Mouse (Mus musculus): ENCODE data around the gene Apobec4. TPM values are rescaled to one million over a fixed set of nuclear protein-coding genes. Genes with fewer than 3 reads are reported as not detected.
A peak's percentile ranks its signal among the peaks of the same experiment; 100 is the strongest.
"Not testable (repeated sequence)": the region's sequence is repeated elsewhere in the genome, so short reads cannot be mapped to it uniquely, and the experiment has no call there.

Apobec4 gene
- polyA plus RNA-seq, 1 experiment from 2014 or later = not detected

GRCm38 (mm10) chr1:152771016-152771415, 20.7 kb downstream of the Apobec4 start:
- Histone ChIP-seq H3K27ac (replicated peaks) (no peak overlapping the region), H3K4me3 (no peak overlapping the region), H3K27me3 (replicated peaks; ENCODE audit: low read depth, poor library complexity, severe bottlenecking) (no peaks in the 10 kb centered on the region), H3K9me3 (no peaks in the 10 kb centered on the region), H3K4me1 (peaks cover 3% of the 10 kb centered on the region; the same call in 1 of the 2 replicates), H3K36me3 (replicated peaks) (peaks cover 71% of the 10 kb centered on the region)
- 86% methylated on average over 9 of the region's 9 CpGs for WGBS
- no peak for DNase-seq (ENCODE audit: low spot score)

GRCm38 (mm10) chr1:152774601-152775000, 24.2 kb downstream of the Apobec4 start:
- peaks cover 68% of the 10 kb centered on the region for H3K36me3 ChIP-seq (replicated peaks)
- not testable (repeated sequence) for H3K4me3 ChIP-seq; H3K27ac ChIP-seq (replicated peaks); DNase-seq (ENCODE audit: low spot score); H3K9me3 ChIP-seq; H3K4me1 ChIP-seq; H3K27me3 ChIP-seq (replicated peaks; ENCODE audit: low read depth, poor library complexity, severe bottlenecking)
- 94% methylated on average over 3 of the region's 3 CpGs for WGBS

- Histone ChIP-seq H3K27me3 (replicated peaks; ENCODE audit: low read depth, poor library complexity, severe bottlenecking) (no peaks in the 10 kb centered on the region), H3K36me3 (replicated peaks) (peaks cover 25% of the 10 kb centered on the region), H3K27ac (replicated peaks) (no peak overlapping the region), H3K4me3 (no peak overlapping the region), H3K4me1 (no peaks in the 10 kb centered on the region), H3K9me3 (no peaks in the 10 kb centered on the region)
- WGBS = 38% methylated on average over 10 of the region's 10 CpGs
- DNase-seq (ENCODE audit: low spot score) = peak; percentile 72
These were observed 28.9 kb downstream of the Apobec4 start for GRCm38 (mm10) chr1:152779071-152779737.

DNA sequence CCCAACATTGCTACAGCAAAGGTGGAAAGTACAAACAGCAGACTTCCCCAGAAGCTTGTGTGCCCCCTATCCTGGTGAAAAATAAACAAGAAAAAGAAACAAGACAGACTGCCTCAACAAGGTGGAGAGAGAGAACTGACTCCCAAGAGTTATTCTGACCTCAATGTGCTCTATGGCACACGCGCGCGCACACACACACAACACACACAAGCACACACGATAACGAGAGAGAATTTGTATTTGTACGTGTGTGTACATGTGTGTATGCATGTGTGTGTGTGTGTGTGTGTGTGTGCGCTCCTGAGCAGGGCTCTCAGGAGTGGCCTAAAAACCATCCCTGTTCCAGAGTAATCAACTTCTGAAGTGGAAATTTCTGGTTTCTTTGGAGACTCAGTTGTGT, 34.3 kb downstream of the Apobec4 start:
- DNase-seq (ENCODE audit: low spot score) = no peak
- Histone ChIP-seq H3K27me3 (replicated peaks; ENCODE audit: low read depth, poor library complexity, severe bottlenecking) (no peaks in the 10 kb centered on the region), H3K4me1 (peaks cover 13% of the 10 kb centered on the region), H3K4me3 (no peak overlapping the region), H3K36me3 (replicated peaks) (no peaks in the 10 kb centered on the region), H3K27ac (replicated peaks) (no peak overlapping the region), H3K9me3 (no peaks in the 10 kb centered on the region)
- WGBS = 96% methylated on average over 8 of the region's 8 CpGs

GRCm38 (mm10) chr1:152785446-152785845, 35.1 kb downstream of the Apobec4 start:
- WGBS = 85% methylated on average over 3 of the region's 3 CpGs
- H3K27me3 ChIP-seq (replicated peaks; ENCODE audit: low read depth, poor library complexity, severe bottlenecking); H3K36me3 ChIP-seq (replicated peaks); H3K9me3 ChIP-seq; H3K4me3 ChIP-seq; DNase-seq (ENCODE audit: low spot score); H3K27ac ChIP-seq (replicated peaks): not testable (repeated sequence)
- peaks cover 16% of the 10 kb centered on the region for H3K4me1 ChIP-seq

- Histone ChIP-seq H3K4me3 (no peak overlapping the region), H3K27me3 (replicated peaks; ENCODE audit: low read depth, poor library complexity, severe bottlenecking) (no peaks in the 10 kb centered on the region), H3K36me3 (replicated peaks) (no peaks in the 10 kb centered on the region), H3K4me1 (peaks cover 28% of the 10 kb centered on the region), H3K9me3 (no peaks in the 10 kb centered on the region), H3K27ac (replicated peaks) (no peak overlapping the region)
- WGBS = 89% methylated on average over 4 of the region's 4 CpGs
- no peak for DNase-seq (ENCODE audit: low spot score)
These were observed 36.6 kb downstream of the Apobec4 start for GRCm38 (mm10) chr1:152786953-152787352.

GRCm38 (mm10) chr1:152788121-152788660, 37.8 kb downstream of the Apobec4 start:
- H3K4me3 ChIP-seq = no peak overlapping the region
- H3K4me1 ChIP-seq = peaks cover 37% of the 10 kb centered on the region
- 18% methylated on average over 4 of the region's 4 CpGs for WGBS
- H3K27me3 ChIP-seq (replicated peaks; ENCODE audit: low read depth, poor library complexity, severe bottlenecking) = no peaks in the 10 kb centered on the region
- H3K36me3 ChIP-seq (replicated peaks) = no peaks in the 10 kb centered on the region
- H3K9me3 ChIP-seq = no peaks in the 10 kb centered on the region
- H3K27ac ChIP-seq (replicated peaks) = peak overlapping the region; percentile 27
- DNase-seq (ENCODE audit: low spot score) = peak; percentile 25

DNA sequence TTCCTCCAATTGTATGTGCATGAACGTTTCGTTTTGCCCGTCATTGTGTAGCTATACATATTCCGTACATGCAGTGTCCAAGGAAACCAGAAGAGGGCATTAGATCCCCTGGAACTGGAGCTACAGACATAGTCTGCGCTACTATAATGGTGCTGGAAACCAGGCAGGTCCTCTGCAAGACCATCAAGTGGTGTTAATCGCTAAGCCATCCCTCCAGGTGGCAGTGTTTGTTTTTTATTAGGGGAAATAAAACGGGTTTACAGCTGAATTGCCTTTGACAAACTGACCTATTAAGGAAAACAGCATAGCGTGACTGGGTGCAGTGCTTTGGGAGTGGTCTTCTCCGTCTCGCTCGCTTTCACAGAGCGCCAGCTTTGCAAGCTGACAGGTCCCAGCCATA, 39.9 kb downstream of the Apobec4 start:
- no peaks in the 10 kb centered on the region for H3K27me3 ChIP-seq (replicated peaks; ENCODE audit: low read depth, poor library complexity, severe bottlenecking)
- H3K4me1 ChIP-seq = peaks cover 46% of the 10 kb centered on the region
- no peak overlapping the region for H3K27ac ChIP-seq (replicated peaks)
- no peak overlapping the region for H3K4me3 ChIP-seq
- no peaks in the 10 kb centered on the region for H3K9me3 ChIP-seq
- H3K36me3 ChIP-seq (replicated peaks) = no peaks in the 10 kb centered on the region
- peak; percentile 43 for DNase-seq (ENCODE audit: low spot score)
- WGBS = 27% methylated on average over 12 of the region's 12 CpGs

DNA sequence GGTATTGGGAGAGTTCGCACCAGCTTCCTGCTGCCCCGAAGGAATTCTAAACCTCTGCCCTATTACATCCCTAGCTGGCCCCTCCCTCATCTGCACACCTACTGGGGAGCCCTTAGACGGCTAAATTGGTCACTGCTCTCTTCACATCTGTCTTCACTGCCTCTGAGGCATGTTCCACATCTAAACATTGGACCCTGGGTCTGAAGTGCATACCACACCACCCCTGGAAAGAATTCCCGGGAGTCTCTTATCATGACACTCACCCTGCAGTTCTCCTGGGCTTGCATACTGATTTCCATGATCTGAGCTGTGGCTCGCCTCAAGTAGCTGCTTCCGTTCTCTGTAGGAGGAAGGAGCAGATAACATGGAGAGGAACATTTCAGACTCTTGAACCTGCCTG, 40.5 kb downstream of the Apobec4 start:
- Histone ChIP-seq H3K27ac (replicated peaks) (0 out of 2 replicates have a peak overlapping the region, but pooled peaks have one; percentile 58), H3K9me3 (no peaks in the 10 kb centered on the region), H3K36me3 (replicated peaks) (no peaks in the 10 kb centered on the region), H3K4me1 (peaks cover 46% of the 10 kb centered on the region), H3K4me3 (no peak overlapping the region), H3K27me3 (replicated peaks; ENCODE audit: low read depth, poor library complexity, severe bottlenecking) (no peaks in the 10 kb centered on the region)
- no peak for DNase-seq (ENCODE audit: low spot score)
- 24% methylated on average over 6 of the region's 6 CpGs for WGBS

DNA sequence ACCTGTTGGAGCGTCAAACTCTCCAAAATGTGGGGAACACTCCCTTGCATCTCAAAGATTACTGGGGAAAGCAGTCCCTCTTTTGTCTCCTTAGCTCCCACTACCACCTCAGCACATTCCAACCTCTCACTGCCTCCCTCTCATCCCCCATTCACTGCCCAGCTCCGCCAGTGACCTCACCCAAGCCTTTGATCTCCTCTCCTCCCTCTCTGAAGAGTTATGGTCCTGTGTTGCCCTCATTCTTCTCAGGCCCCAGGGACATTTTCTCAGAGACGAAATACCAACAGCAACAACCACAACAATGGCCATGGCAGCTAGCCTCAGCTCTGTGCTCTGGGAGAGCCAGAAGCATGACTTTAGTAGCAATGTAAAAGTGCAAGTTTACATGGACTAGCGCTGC, 40.9 kb downstream of the Apobec4 start:
- H3K4me1 ChIP-seq = peaks cover 46% of the 10 kb centered on the region
- 27% methylated on average over 4 of the region's 4 CpGs for WGBS
- peak overlapping the region; percentile 58; the same call in 1 of the 2 replicates for H3K27ac ChIP-seq (replicated peaks)

DNA sequence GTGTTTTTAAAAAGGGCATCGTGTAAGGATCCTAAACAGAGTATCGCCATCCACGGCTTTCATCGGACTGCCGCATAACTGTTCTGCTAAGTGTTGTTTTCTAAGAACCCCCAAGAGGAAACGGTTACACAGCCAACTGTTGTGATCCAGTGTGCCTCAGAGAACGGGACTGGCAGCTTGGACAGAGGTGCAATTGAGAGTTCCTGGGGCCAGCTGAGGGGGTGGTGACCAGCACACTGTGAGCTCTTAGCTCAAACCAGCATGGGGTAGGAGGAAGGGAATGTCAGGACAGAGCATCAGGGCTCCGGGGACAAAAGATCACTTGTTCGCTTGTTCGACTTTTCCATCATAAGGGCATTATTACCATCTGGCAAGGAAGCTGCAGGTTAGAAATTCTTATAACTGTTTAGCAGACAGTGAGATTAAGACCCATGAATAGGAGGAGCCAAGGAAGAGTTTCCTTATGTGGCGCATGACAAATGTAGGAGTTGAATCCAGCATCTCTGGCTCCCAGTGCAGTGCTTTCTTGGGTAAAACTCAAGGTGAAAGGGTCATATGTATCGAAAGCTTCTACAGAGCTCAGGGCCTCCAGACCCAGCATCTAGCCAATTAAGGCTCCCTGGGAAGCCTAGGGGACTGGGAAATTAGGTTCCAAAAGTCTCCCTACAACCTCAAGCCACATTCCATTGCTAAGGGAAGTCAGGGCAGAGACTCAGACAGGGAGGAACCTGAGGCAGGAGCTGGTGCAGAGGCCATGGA, 42.6 kb downstream of the Apobec4 start:
- DNase-seq (ENCODE audit: low spot score) = peak; percentile 52
- WGBS = 18% methylated on average over 12 of the region's 12 CpGs
- Histone ChIP-seq H3K27ac (replicated peaks) (peak overlapping the region; percentile 57), H3K4me3 (0 out of 2 replicates have a peak overlapping the region, but pooled peaks have one; percentile 9), H3K4me1 (peaks cover 41% of the 10 kb centered on the region), H3K36me3 (replicated peaks) (no peaks in the 10 kb centered on the region), H3K9me3 (no peaks in the 10 kb centered on the region), H3K27me3 (replicated peaks; ENCODE audit: low read depth, poor library complexity, severe bottlenecking) (no peaks in the 10 kb centered on the region)

More for the DNA sequence above, 40.9 kb downstream of the Apobec4 start:
- H3K9me3 ChIP-seq = no peaks in the 10 kb centered on the region
- H3K27me3 ChIP-seq (replicated peaks; ENCODE audit: low read depth, poor library complexity, severe bottlenecking) = no peaks in the 10 kb centered on the region
- H3K36me3 ChIP-seq (replicated peaks) = no peaks in the 10 kb centered on the region
- peak; percentile 32 for DNase-seq (ENCODE audit: low spot score)
- H3K4me3 ChIP-seq = no peak overlapping the region

- H3K9me3 ChIP-seq = no peaks in the 10 kb centered on the region
- DNase-seq (ENCODE audit: low spot score) = peak; percentile 31
- peaks cover 34% of the 10 kb centered on the region for H3K4me1 ChIP-seq
- H3K36me3 ChIP-seq (replicated peaks) = no peaks in the 10 kb centered on the region
- no peaks in the 10 kb centered on the region for H3K27me3 ChIP-seq (replicated peaks; ENCODE audit: low read depth, poor library complexity, severe bottlenecking)
- H3K4me3 ChIP-seq = no peak overlapping the region
- WGBS = 36% methylated on average over 6 of the region's 6 CpGs
- H3K27ac ChIP-seq (replicated peaks) = peak overlapping the region; percentile 57
These were observed 43.3 kb downstream of the Apobec4 start for GRCm38 (mm10) chr1:152793495-152794130.
